Mouse (Mus musculus): ENCODE measurements around the gene Atp11a.

DNA sequence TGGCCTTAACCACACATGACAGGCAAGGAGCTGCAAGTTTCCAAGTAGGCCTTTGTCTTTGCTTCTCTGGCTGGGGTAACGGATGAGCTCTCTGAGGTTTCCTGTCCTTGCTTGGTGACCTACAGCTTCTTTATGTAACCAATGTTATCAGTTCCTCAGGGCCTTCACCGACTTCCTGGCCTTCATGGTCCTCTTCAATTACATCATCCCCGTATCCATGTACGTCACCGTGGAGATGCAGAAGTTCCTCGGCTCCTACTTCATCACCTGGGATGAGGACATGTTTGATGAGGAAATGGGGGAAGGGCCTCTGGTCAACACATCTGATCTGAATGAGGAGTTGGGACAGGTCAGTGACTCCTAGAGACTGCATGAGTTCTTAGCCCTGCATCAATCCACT lies 71.5 kb downstream of the Atp11a start:
- TF ChIP-seq CTCF (IDR thresholded peaks at IDR 0.05; ENCODE audit: low read depth) (no peak), EP300 (optimal IDR thresholded peaks at IDR 0.05) (no peak)
